Mouse (Mus musculus): ENCODE data around the gene Btbd9. TPM values are rescaled to one million over a fixed set of nuclear protein-coding genes. Genes with fewer than 3 reads are reported as not detected.

The Btbd9 gene
- total RNA-seq, 2 experiments from 2014 or later = 100 to 101 TPM

DNA sequence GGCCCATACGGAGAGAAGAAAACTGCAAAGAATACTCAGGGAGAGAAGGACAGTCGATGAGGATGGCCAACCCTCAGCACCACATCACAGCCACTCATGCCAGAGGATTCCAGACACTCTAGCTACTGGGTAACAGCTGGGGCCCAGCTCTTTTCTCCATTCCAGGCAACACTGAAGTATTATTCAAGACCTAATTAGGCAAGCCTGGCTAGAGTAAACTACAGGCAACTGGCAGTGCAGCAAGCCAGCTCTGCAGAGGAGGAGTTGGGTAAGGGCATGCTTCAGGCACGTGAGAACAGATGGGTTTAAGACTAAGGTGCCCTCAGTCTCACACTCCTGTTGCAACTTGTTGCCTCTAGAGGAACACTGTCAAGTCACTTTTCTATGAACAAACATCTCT lies 118.0 kb downstream of the Btbd9 start:
- DNase-seq (ENCODE audit: low spot score in 2 of 2) = no peak

DNA sequence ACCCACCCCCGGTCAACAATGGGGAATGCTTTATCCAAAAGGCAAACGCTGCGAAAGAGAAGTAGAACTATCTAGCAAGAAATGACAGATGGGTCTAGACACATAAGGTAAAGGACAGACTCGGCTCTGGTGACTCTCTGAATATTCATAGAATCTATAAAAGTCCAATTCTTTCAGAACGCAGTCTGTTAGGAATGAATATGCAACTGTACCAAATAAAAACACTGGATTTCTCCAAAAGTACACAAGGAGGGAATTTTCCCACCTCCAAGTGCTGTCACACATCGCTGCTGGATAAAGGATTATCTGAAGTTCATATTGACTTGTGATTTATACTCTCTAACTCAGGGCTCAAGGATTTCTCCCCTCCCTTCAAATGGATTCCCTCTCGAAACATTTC lies 118.8 kb downstream of the Btbd9 start:
- DNase-seq (ENCODE audit: low spot score in 2 of 2) = no peak

GRCm38 (mm10) chr17:30456293-30456692 lies 120.0 kb downstream of the Btbd9 start:
- DNase-seq (ENCODE audit: low spot score in 2 of 2) = no peak

DNA sequence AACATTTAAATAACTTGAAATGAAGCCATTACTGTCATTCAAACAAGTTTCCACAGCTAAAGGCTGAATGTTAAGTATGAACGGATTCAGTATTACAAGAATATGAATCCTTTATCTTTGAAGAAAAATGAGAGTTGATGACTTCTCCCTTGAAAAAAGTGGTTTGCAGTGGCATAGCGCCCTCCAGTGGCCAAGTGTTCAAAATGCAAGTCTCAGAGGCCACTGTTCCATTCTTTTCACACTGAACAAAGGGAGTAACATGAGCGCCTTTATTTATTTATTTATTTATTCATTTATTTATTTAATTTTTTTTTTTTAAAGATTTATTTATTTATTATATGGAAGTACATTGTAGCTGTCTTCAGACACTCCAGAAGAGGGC lies 121.4 kb downstream of the Btbd9 start:
- peak; percentile 86 to 90 for DNase-seq (ENCODE audit: low spot score in 2 of 2)

DNA sequence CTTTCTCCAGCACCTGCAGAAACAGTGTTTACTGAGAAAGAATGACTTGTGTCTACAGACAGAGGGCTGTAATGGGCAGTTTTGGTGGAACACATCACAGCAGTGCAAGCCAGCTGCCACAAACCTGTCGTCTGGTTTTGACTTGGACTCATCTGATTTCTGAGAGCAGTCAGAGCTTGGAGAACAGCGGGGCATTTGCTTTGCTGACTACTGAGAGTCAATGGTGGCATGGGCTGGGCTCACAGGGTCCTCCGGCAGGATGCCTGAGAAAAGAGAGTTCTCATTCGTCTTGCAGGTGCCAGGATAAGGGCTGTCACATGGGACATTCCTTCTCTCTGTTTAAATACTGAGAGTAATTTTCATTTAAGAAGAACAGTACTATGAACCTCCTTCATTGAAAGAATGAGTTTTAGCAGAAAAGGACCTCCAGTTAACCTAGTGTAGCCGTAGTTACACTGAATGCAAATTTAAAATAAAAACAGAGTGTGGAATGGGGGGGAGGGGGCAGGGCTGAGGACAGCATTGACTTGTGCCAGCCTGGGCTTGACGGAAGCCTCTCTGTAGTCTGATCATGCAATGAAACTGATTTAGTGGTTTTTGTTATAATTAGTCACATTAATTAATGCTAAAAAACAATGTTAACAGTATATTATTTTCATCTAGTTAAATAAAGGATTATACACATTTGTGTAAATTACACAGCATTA lies 122.0 kb downstream of the Btbd9 start:
- DNase-seq (ENCODE audit: low spot score in 2 of 2) = no peak

GRCm38 (mm10) chr17:30453272-30453671 lies 123.0 kb downstream of the Btbd9 start:
- peak in 1 of 2 experiments; percentile 57 for DNase-seq (ENCODE audit: low spot score in 2 of 2)

DNA sequence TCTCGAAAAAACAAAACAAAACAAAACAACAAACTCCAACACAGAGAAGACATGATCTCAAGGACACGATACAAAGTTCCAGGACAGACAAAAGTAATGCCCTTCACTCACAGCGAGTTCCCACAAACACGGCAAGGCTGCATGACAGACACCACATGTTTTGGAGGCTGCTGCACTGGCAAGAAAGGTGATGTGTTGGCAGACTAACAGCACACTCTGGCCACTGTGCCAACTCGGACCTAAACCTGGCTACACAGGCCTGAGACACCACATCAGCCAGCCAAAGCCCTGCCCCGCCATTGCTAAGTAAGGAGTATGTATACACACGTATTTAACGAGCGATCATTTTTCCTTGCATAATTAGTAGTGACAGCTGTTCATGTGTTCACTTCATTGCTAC lies 123.9 kb downstream of the Btbd9 start:
- DNase-seq (ENCODE audit: low spot score in 2 of 2) = no peak

- DNase-seq (ENCODE audit: low spot score in 2 of 2) = no peak
These were observed 127.7 kb downstream of the Btbd9 start for GRCm38 (mm10) chr17:30448562-30448961.

GRCm38 (mm10) chr17:30445805-30446441 lies 130.4 kb downstream of the Btbd9 start:
- no peak for DNase-seq (ENCODE audit: low spot score in 2 of 2)

GRCm38 (mm10) chr17:30439702-30440101 lies 136.6 kb downstream of the Btbd9 start:
- DNase-seq (ENCODE audit: low spot score in 2 of 2) = no peak

DNA sequence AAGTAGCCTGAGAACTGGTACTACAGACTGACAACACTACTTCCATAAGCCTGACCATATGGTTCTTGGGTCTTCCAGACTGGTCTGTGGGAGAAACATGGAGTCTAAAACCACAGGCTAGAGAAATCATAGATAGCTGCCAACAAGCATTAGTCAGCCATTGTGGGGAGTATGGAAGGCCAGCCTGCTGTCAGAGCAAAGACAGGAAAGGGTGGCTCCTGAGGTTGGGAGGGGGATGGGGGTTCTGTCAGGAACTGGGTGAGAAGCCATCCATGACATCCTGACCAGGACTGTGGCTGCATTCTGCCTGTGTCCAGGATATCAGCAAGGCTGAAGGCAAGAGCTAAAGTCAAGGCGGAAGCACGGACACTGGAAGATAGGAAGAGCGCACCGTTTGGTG lies 137.5 kb downstream of the Btbd9 start:
- no peak for DNase-seq (ENCODE audit: low spot score in 2 of 2)

DNA sequence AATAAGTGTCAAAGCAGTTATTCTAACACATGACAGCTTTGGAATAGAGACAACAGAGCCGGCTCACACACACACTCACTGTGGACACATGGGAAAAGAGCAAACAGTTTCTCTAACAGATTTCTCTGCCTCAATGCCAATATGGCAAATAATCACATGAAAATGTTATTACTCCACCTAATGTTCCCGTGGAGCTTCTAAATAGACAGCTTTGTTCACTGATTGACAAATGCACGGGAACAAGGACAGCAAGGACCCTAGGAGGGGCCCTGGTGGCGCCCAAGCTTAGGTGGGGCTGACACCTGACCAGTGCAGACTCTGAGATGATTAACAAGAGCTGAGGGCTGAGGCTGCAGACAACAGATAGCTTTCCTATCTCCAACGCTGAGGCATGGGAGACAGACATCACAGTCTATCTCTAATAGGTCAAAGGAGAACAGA lies 140.2 kb downstream of the Btbd9 start:
- no peak for DNase-seq (ENCODE audit: low spot score in 2 of 2)

DNA sequence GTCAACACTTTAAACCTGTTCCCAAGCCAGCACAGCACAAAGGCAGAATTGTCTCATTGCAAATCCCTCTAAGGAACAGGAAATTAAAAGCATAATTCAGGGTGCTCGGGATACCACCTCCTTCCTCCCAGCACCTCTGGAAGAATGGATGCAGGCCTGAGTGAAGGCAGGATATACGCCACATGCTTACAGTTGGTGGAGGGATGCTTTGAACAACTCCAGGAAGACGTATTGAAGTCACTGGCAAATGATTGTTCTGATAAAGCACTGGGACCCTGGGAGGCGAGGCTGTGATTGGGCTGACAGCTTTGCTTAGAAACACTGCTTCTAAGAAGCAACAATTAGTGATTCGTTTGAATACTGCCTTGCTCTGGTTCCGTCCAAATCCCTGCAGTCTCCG lies 140.8 kb downstream of the Btbd9 start:
- DNase-seq (ENCODE audit: low spot score in 2 of 2) = no peak

DNA sequence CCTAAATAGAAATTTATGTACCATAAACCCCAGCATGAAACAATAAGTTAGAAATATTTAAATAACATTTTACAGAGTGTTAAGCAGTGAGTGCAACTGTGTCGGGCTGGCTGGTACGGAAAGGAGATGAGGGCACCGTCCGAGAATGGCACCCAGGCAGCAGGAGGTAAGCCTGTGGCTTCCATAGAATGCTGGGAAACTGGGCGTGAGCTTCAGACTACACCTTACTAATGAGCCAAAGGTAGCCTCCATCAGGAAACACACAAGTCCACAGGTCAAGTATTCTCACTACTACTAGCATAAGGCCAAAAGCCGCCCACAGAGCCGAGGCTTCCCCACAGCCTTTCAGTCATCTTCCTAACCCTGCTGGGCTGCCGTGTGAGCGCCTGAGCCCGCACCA lies 144.2 kb downstream of the Btbd9 start:
- no peak for DNase-seq (ENCODE audit: low spot score in 2 of 2)

GRCm38 (mm10) chr17:30430961-30431640 lies 145.2 kb downstream of the Btbd9 start:
- no peak for DNase-seq (ENCODE audit: low spot score in 2 of 2)

DNA sequence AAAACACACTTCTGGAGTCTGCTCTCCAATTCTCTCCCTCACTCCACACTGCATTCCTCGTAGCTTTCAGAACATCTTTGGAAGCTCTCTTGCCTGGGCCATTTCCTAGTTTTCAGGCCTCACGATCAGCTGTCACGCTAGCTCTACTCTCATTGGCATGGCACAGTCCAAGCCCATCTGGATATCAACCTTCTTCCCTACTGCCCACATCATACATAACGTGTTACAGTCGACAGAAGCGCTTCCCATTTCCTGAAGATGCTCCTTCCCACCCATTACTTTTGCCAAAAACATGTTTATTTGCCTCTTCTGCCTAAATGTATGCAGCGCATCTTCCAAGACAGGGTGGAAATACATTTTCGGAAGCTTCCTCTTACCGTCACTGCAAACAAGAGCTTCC lies 147.6 kb downstream of the Btbd9 start:
- peak in 1 of 2 experiments; percentile 40 for DNase-seq (ENCODE audit: low spot score in 2 of 2)

- DNase-seq (ENCODE audit: low spot score in 2 of 2) = no peak
These were observed 152.9 kb downstream of the Btbd9 start for GRCm38 (mm10) chr17:30423256-30423852.

GRCm38 (mm10) chr17:30422278-30422677 lies 154.0 kb downstream of the Btbd9 start:
- no peak for DNase-seq (ENCODE audit: low spot score in 2 of 2)

GRCm38 (mm10) chr17:30421256-30421655 lies 155.0 kb downstream of the Btbd9 start:
- no peak for DNase-seq (ENCODE audit: low spot score in 2 of 2)

DNA sequence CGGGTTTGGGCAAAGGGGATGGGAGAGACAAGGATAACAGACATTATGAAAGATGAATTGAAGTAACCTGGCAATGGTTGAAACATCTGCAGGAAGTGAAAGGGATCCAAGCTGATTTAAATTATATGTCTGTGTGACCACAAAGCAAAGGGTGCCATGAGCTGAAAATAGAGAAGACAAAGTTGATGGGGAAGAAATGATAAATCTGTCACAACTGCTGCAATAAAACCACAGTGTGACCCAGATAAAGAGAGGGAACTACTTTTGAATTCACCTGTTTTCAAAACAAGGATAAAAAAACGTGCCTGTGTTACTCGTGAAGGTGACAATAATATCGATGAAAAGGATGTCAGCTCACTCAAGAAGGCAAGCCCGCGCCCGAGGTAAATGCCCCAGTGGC lies 156.8 kb downstream of the Btbd9 start:
- no peak for DNase-seq (ENCODE audit: low spot score in 2 of 2)

DNA sequence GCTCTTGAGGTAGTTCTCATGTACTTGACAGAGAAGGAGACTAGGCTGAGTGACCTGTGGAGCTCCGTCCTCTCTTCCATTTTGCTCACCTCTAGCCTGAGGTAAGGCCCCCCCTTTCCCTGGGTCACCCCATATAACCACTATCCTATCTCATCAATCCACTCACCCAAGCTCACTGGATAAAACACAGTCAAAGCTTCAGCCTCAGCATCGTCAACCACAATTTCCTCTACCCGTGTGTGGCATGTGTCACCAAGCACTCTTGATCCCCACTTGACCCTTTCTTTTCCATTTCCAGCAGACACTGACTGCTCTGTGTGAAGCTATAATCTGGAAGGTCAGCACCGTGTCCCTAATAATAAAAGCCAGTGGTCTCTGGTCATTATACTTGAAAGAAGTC lies 157.8 kb downstream of the Btbd9 start:
- no peak for DNase-seq (ENCODE audit: low spot score in 2 of 2)

DNA sequence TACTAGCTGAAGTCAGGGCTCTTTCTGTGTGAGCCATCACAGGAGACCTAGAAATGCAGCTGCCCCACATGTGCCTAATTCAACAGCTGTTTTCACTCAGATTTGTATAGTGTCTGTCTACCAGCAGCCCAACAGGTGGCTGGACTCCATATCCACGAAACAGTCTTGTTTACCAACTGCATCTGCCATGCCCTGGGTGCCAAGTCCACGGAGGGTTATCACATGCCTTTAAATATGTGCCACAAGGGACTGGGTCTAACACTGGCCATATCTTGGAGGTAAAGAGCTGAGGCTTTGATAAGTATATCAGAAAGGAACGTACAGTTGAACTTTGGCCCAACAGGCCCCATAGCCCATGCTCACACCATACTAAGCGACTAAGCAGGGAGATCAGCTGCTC lies 159.2 kb downstream of the Btbd9 start:
- no peak for DNase-seq (ENCODE audit: low spot score in 2 of 2)

All from left cerebral cortex, adult 18-20 months (tissue).